Mouse (Mus musculus): ENCODE data around the gene Sept11.

Gene Sept11

GRCm38 (mm10) chr5:93092857-93093622 lies at the start of gene Sept11:
TSS of gene Sept11 (plus strand) at chr5:93093437.
- DNase-seq (ENCODE audit: low spot score in 2 of 2), result peak; percentile 75 to 79

- DNase-seq (ENCODE audit: low spot score in 2 of 2), result no peak
Observed at GRCm38 (mm10) chr5:93043688-93044583, 49.3 kb upstream of the Sept11 start.

GRCm38 (mm10) chr5:93044584-93045370 lies 48.5 kb upstream of the Sept11 start, which contains the start of gene Sowahb:
TSS of gene Sowahb (minus strand) at chr5:93045022.
- no peak for DNase-seq (ENCODE audit: low spot score in 2 of 2)

GRCm38 (mm10) chr5:93045371-93045714 lies 47.9 kb upstream of the Sept11 start:
- DNase-seq (ENCODE audit: low spot score in 2 of 2), result no peak

- no peak for DNase-seq (ENCODE audit: low spot score in 2 of 2)
Observed at GRCm38 (mm10) chr5:93046306-93046845, 46.9 kb upstream of the Sept11 start.

GRCm38 (mm10) chr5:93048481-93049240 lies 44.6 kb upstream of the Sept11 start:
- DNase-seq (ENCODE audit: low spot score in 2 of 2), result no peak

- no peak for DNase-seq (ENCODE audit: low spot score in 2 of 2)
Observed at GRCm38 (mm10) chr5:93049971-93050370, 43.3 kb upstream of the Sept11 start.

GRCm38 (mm10) chr5:93051041-93051440 lies 42.2 kb upstream of the Sept11 start:
- no peak for DNase-seq (ENCODE audit: low spot score in 2 of 2)

GRCm38 (mm10) chr5:93051951-93052350 lies 41.3 kb upstream of the Sept11 start:
- no peak for DNase-seq (ENCODE audit: low spot score in 2 of 2)

GRCm38 (mm10) chr5:93053606-93054397 lies 39.4 kb upstream of the Sept11 start:
- no peak for DNase-seq (ENCODE audit: low spot score in 2 of 2)

GRCm38 (mm10) chr5:93060865-93061264 lies 32.4 kb upstream of the Sept11 start:
- DNase-seq (ENCODE audit: low spot score in 2 of 2), result no peak

- no peak for DNase-seq (ENCODE audit: low spot score in 2 of 2)
Observed at GRCm38 (mm10) chr5:93077661-93078323, 15.4 kb upstream of the Sept11 start.

- DNase-seq (ENCODE audit: low spot score in 2 of 2), result no peak
Observed at GRCm38 (mm10) chr5:93079596-93079995, 13.6 kb upstream of the Sept11 start.

GRCm38 (mm10) chr5:93085015-93085598 lies 8.1 kb upstream of the Sept11 start:
- no peak for DNase-seq (ENCODE audit: low spot score in 2 of 2)

GRCm38 (mm10) chr5:93085900-93086299 lies 7.3 kb upstream of the Sept11 start:
- DNase-seq (ENCODE audit: low spot score in 2 of 2), result no peak

- no peak for DNase-seq (ENCODE audit: low spot score in 2 of 2)
Observed at GRCm38 (mm10) chr5:93091266-93091665, 2.0 kb upstream of the Sept11 start.

GRCm38 (mm10) chr5:93092147-93092781 lies 973 bp upstream of the Sept11 start:
- DNase-seq (ENCODE audit: low spot score in 2 of 2), result peak in 1 of 2 experiments; percentile 9

GRCm38 (mm10) chr5:93093638-93094527 lies 646 bp downstream of the Sept11 start:
- peak; percentile 12 to 20 for DNase-seq (ENCODE audit: low spot score in 2 of 2)
